Mouse (Mus musculus) midbrain, postnatal 0 days (tissue): ENCODE data around the gene Ghrhr. TPM values are rescaled to one million over a fixed set of nuclear protein-coding genes. Genes with fewer than 3 reads are reported as not detected.

Source experiments
- ATAC-seq: fragments of 200-750 bp; cut with Nextera tagmentation; 2 replicates; pipeline ENCODE4 v1.8.0; 2017; ENCODE audit warnings: moderate number of reproducible peaks, mild to moderate bottlenecking, moderate TSS enrichment, moderate library complexity; ENCODE audit not compliant: low FRiP score
- DNase-seq: peaks from one replicate; pipeline ENCODE4 v3.0.0-alpha.2; 2015; ENCODE audit warnings: low spot score
- H3K27ac ChIP-seq: fragments of 300-500 bp; sonication (generic); 2 replicates; pipeline ENCODE4 v1.5.1; 2014; ENCODE audit warnings: low read depth, mild to moderate bottlenecking, low read length, mixed read lengths
- H3K27me3 ChIP-seq: fragments of 300-500 bp; sonication (generic); 2 replicates; pipeline ENCODE4 v1.6.1; 2014; ENCODE audit warnings: low read length, control low read depth, mixed read lengths; ENCODE audit not compliant: insufficient read depth
- H3K36me3 ChIP-seq: fragments of 300-500 bp; sonication (generic); 2 replicates; pipeline ENCODE4 v1.6.1; 2014; ENCODE audit warnings: low read length, control low read depth, mixed read lengths; ENCODE audit not compliant: insufficient read depth
- H3K4me1 ChIP-seq: fragments of 300-500 bp; sonication (generic); 2 replicates; pipeline ENCODE4 v1.6.1; 2014; ENCODE audit warnings: mild to moderate bottlenecking, control low read depth, antibody characterized with exemption, low read length, mixed read lengths; ENCODE audit not compliant: insufficient read depth
- H3K4me2 ChIP-seq: fragments of 300-500 bp; sonication (generic); 2 replicates; pipeline ENCODE4 v1.6.1; 2014; ENCODE audit warnings: low read depth, mild to moderate bottlenecking, low read length, mixed read lengths; ENCODE audit not compliant: poor library complexity, severe bottlenecking
- H3K4me3 ChIP-seq: fragments of 300-500 bp; sonication (generic); 2 replicates; pipeline ENCODE4 v1.5.1; 2014; ENCODE audit warnings: low read depth, mild to moderate bottlenecking, low read length, moderate library complexity
- H3K9ac ChIP-seq: fragments of 300-500 bp; sonication (generic); replicated peaks from 2 replicates; pipeline ENCODE4 v1.6.1; 2014; ENCODE audit warnings: mild to moderate bottlenecking, low read length, moderate library complexity, mixed read lengths; ENCODE audit not compliant: poor library complexity, severe bottlenecking
- H3K9me3 ChIP-seq: fragments of 300-500 bp; sonication (generic); 2 replicates; pipeline ENCODE4 v1.6.1; 2016; ENCODE audit warnings: low read length, control low read depth
- CTCF ChIP-seq: IDR thresholded peaks from 2 replicates; pipeline ENCODE4 v1.5.1; 2016; ENCODE audit warnings: antibody characterized with exemption, mild to moderate bottlenecking
- WGBS: fragments of 180-500 bp; shearing (Covaris S2); extraction: QIAGEN DNeasy Blood & Tissue Kit; methylation state at CpG from one replicate; pipeline ENCODE4 v1.1.7; 2014; 5-methylcytosine and 5-hydroxymethylcytosine counted together
- polyA plus RNA-seq: library from polyadenylated mRNA; unstranded; fragments of >200 nt; fragmentation: Nextera tagmentation; extraction: Ambion mirVana; gene quantifications from 2 replicates; pipeline ENCODE4 v1.2.1, GENCODE M21; 2015
- total RNA-seq: library from RNA; depleted of rRNA; stranded (reverse); fragments of >200 nt; gene quantifications from 2 replicates; pipeline ENCODE4 v1.2.3, GENCODE M21; 2014; rRNA removed

Ghrhr gene
- total and polyA plus RNA-seq, 2 experiments from 2014 or later: not detected

DNA sequence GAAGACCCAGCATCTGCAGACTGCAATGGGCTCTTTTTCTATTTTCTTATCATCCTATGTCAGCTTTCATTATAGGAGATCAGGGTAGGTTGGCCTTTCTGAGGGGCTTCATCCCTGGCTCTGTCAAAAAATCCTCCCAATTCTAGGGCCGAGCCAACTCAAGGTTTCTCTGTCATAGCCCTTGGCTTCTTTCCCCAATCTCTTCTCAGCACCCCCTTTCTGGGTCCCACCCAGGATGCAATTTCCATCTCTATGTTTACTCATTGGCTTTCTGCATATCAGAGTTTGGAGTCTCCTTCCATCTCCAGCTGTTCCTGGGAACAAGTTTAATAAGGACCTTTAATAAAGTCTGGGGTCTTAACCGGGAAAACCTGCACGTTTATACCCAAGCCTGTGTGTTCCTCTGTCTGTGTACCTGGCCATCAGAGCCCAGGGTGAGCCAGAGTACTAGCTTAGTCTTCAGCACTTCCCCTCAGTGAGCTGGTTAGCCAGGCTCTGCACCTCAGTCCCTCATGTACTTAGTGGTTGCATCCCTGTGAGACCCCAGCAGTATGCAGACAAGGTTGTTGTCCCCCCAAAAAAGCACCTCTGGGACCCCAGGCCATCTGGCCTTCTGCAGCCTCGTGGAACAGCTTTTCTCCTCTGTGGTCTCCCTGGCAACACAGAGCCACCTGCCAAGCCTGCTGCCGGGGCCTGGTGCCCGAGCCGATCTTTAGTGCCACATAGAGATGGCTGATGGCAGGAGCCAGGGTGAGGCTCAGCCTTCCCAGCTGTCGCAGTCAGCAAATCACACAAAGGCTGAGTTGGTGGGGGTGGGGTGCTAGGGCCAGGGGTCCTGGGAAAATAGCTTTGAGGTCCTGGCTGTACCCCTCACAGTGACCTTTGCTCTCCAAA lies 59.4 kb downstream of the Ghrhr start:
- peak; percentile 83 for ATAC-seq
- TF ChIP-seq CTCF: no peak

DNA sequence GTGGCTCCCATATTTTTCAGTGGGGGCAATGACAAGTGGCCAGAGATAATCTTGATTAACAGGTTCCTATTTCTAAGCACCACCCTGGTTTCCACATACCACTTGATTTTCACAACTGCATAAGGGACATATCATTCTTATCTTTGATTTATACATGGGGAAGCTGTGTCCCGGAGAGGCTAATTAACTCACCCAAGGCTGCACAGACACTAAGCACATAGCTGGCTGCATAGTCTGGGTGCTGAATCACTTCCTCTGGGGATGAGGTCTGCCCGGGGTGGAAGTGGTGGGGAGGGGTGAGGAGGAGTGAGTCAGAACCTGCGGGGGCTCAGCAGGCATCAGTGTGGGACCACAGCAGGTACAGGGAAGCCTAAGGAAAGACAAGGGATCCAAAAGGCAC lies 61.8 kb downstream of the Ghrhr start:
- H3K27ac ChIP-seq: no peak overlapping the region
- no peak overlapping the region for H3K4me3 ChIP-seq
- ATAC-seq (no peak), DNase-seq (no peak)
- peaks cover 15% of the 10 kb centered on the region for H3K4me1 ChIP-seq
- 59% methylated on average over 3 of the region's 3 CpGs for WGBS
- TF ChIP-seq CTCF: no peak
- no peak overlapping the region for H3K9ac ChIP-seq
- no peak overlapping the region for H3K4me2 ChIP-seq
- H3K36me3 ChIP-seq: no peaks in the 10 kb centered on the region
- no peaks in the 10 kb centered on the region for H3K9me3 ChIP-seq
- no peaks in the 10 kb centered on the region for H3K27me3 ChIP-seq

More for the DNA sequence above, 59.4 kb downstream of the Ghrhr start:
- no peak overlapping the region for H3K4me2 ChIP-seq
- no peaks in the 10 kb centered on the region for H3K9me3 ChIP-seq
- 37% methylated on average over 8 of the region's 8 CpGs for WGBS
- H3K4me3 ChIP-seq: no peak overlapping the region
- H3K36me3 ChIP-seq: no peaks in the 10 kb centered on the region
- DNase-seq: peak; percentile 88
- H3K27me3 ChIP-seq: no peaks in the 10 kb centered on the region
- H3K9ac ChIP-seq: no peak overlapping the region
- H3K27ac ChIP-seq: peak overlapping the region; percentile 44; the same call in 1 of the 2 replicates
- peaks cover 15% of the 10 kb centered on the region for H3K4me1 ChIP-seq

Other genes starting within 250 kb of the Ghrhr start
- 1.8 and 3.0 TPM in 2 replicates for gene Crhr2, start 243.3 kb upstream of the Ghrhr start, total RNA-seq
- gene Crhr2, start 243.3 kb upstream of the Ghrhr start, polyA plus RNA-seq: 2.0 TPM in 2 replicates
- not detected in 2 replicates for gene Inmt, start 201.3 kb upstream of the Ghrhr start, total RNA-seq
- gene Inmt, start 201.3 kb upstream of the Ghrhr start, polyA plus RNA-seq: not detected in 2 replicates
- gene Mindy4, start 172.9 kb upstream of the Ghrhr start, total RNA-seq: 8.8 and 10.9 TPM in 2 replicates
- 9.6 and 10.0 TPM in 2 replicates for gene Mindy4, start 172.9 kb upstream of the Ghrhr start, polyA plus RNA-seq
- 2.2 and 13.2 TPM in 2 replicates for gene Aqp1, start 39.9 kb upstream of the Ghrhr start, total RNA-seq
- gene Aqp1, start 39.9 kb upstream of the Ghrhr start, polyA plus RNA-seq: 0.63 and 1.1 TPM in 2 replicates
- gene Adcyap1r1, start 75.7 kb downstream of the Ghrhr start, total RNA-seq: 207 and 209 TPM in 2 replicates
- gene Adcyap1r1, start 75.7 kb downstream of the Ghrhr start, polyA plus RNA-seq: 68.6 and 72.5 TPM in 2 replicates